Mouse (Mus musculus) 3134 (cell line): ENCODE measurements around the gene Gm29735.
"Not testable (repeated sequence)": the region's sequence is repeated elsewhere in the genome, so short reads cannot be mapped to it uniquely, and the experiment has no call there.

Source experiments
- DNase-seq: peaks from one replicate; pipeline ENCODE4 v3.0.0-alpha.2; 2011; ENCODE audit warnings: low spot score; ENCODE audit not compliant: insufficient read length; ENCODE audit errors: extremely low read depth

The Gm29735 gene

DNA sequence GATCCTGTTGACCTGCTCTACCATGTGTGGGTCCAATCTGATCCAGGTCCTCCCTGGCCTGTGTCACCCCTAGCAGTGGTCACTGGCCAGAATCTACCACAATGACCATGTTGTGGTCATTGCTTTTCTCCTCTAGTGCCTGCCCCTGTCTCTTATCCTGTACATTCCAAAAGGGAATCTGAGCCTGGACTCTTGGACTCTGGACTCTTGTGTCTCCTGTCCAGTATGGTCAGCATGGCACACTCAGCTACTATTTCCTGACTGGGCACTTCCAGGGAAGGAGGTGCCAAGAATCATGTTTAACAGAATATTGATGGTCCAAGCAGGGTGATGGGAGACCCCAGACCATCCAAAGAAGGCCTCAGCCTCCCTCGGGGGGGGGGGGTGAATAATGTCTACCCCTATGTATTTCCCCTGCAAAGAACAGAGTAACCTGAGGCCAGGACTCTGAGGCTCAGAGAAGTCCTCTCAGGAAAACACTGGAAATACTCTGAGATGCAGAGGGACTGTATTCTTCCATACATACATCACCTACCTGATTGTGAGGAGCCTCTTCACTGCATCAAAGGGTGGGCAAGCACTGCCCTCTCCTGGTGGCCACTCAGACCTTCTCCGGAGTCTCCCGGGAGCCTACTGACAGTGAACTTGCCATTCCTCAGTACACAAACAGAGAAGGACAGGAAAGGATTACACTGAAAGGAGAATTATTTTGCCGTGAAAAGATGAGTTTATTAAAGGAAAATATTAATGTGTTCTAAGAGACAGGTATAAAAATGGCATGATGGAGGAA, 22.5 kb downstream of the Gm29735 start:
- no peak for DNase-seq

DNA sequence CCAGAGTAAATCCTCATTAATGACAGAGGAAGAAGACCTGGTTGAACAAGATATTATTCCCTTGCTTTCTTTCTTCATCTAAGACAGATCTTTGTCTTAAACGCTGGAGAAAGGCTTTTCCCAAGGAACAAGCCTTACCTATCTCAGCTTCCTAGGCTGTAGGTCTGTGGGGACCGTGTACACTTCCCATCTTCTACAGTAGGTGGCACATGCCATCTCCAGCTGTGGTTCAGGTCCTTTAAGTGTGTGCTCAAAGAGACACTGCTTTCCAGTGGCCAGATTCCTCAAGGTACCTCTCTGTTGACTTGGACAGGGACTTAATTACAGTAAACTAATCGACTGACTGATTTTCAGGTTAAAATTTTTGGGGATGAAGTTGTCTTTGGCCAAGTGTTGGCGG, 28.1 kb downstream of the Gm29735 start:
- no peak for DNase-seq

DNA sequence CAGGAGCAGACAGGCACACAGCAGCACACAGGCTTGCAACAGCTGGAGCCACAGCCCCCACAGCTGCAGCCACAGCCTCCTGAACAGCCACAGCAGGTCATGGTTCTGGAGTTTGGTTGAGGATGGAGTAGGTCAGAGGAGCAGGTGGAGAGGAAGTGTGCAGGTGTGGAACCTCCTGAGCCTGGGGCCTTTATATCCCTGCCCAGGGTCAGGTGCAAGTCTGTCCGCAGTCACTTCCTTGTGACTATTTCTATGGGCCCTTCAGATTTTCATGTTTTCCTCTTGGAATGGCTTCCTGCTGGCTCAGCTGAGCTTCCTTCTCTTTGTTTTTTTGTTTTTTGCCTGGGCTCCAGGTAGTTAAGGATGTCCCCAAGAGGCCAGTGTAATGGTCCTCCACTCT, 36.3 kb downstream of the Gm29735 start, which contains the start of gene Gm45618:
Gm45618 (minus strand) TSS at position 101 of the 400 bp plus-strand sequence.
- DNase-seq, result not testable (repeated sequence)

DNA sequence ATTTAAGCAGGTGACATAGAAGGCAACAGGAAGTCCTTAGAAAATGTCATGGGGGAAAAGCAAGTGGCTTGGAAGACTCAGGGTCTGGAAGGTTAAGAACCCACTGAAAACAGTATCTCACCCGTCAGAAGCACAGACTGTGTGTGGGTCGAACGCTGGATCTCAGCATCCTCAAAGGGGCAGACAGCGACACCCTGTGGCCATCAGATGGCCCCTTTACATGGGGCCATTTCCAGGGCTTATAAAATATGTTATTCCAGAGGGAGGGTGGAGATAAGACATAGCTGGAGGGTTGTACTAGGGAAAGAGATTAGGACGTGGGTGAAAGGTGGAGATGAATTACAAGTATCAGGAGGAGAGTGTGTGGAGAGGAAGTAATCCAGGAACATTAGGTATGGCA, 37.3 kb downstream of the Gm29735 start:
- no peak for DNase-seq
